Mouse (Mus musculus) liver, postnatal 0 days (tissue): ENCODE data around the gene Gm6803. TPM values are rescaled to one million over a fixed set of nuclear protein-coding genes. Genes with fewer than 3 reads are reported as not detected.
"Not testable (repeated sequence)": the region's sequence is repeated elsewhere in the genome, so short reads cannot be mapped to it uniquely, and the experiment has no call there.

Source experiments
- ATAC-seq: fragments of 200-750 bp; cut with Nextera tagmentation; 2 replicates; pipeline ENCODE4 v1.8.0; 2017; ENCODE audit warnings: mild to moderate bottlenecking, moderate library complexity
- DNase-seq: peaks from one replicate; pipeline ENCODE4 v3.0.0-alpha.2; 2016
- H3K27ac ChIP-seq: fragments of 300-500 bp; sonication (generic); 2 replicates; pipeline ENCODE4 v1.5.1; 2014; ENCODE audit warnings: antibody characterized with exemption, moderate library complexity, mild to moderate bottlenecking, low read depth
- H3K27me3 ChIP-seq: fragments of 300-500 bp; sonication (generic); 2 replicates; pipeline ENCODE4 v1.6.1; 2014; ENCODE audit warnings: low read length, control low read depth, mixed read lengths; ENCODE audit not compliant: insufficient read depth
- H3K36me3 ChIP-seq: fragments of 300-500 bp; sonication (generic); replicated peaks from 2 replicates; pipeline ENCODE4 v1.6.1; 2014; ENCODE audit warnings: mild to moderate bottlenecking, control low read depth, low read length, moderate library complexity, mixed read lengths; ENCODE audit not compliant: insufficient read depth
- H3K4me1 ChIP-seq: fragments of 300-500 bp; sonication (generic); 2 replicates; pipeline ENCODE4 v1.6.1; 2014; ENCODE audit warnings: antibody characterized with exemption, mild to moderate bottlenecking, control low read depth; ENCODE audit not compliant: insufficient read depth
- H3K4me2 ChIP-seq: fragments of 300-500 bp; sonication (generic); 2 replicates; pipeline ENCODE4 v1.6.1; 2014; ENCODE audit warnings: low read depth, mild to moderate bottlenecking, low read length, moderate library complexity, mixed read lengths
- H3K4me3 ChIP-seq: fragments of 300-500 bp; sonication (generic); 2 replicates; pipeline ENCODE4 v1.5.1; 2014; ENCODE audit warnings: low read depth, low read length
- H3K9ac ChIP-seq: fragments of 300-500 bp; sonication (generic); replicated peaks from 2 replicates; pipeline ENCODE4 v1.6.1; 2014; ENCODE audit warnings: mild to moderate bottlenecking, moderate library complexity
- H3K9me3 ChIP-seq: fragments of 300-500 bp; sonication (generic); 2 replicates; pipeline ENCODE4 v1.6.1; 2016; ENCODE audit warnings: mild to moderate bottlenecking, control low read depth, low read length, mixed read lengths
- CTCF ChIP-seq: sonication (generic); IDR thresholded peaks from 2 replicates; pipeline ENCODE4 v1.5.1; 2016; ENCODE audit warnings: antibody characterized with exemption, low read depth
- WGBS: fragments of 180-500 bp; shearing (Covaris S2); extraction: QIAGEN DNeasy Blood & Tissue Kit; methylation state at CpG from one replicate; pipeline ENCODE4 v1.1.7; 2014; ENCODE audit not compliant: insufficient replicate concordance; 5-methylcytosine and 5-hydroxymethylcytosine counted together
- polyA plus RNA-seq: library from polyadenylated mRNA; unstranded; fragments of >200 nt; fragmentation: Nextera tagmentation; extraction: Ambion mirVana; gene quantifications from 2 replicates; pipeline ENCODE4 v1.2.1, GENCODE M21; 2015

The Gm6803 gene
- polyA plus RNA-seq = not detected in 2 replicates

GRCm38 (mm10) chr12:88018671-88019070 is at the start of gene Gm6803:
Gene Gm6803 (minus strand): TSS chr12:88018771.
- not testable (repeated sequence) for H3K36me3 ChIP-seq, H3K27me3 ChIP-seq, H3K9me3 ChIP-seq, H3K9ac ChIP-seq, H3K4me1 ChIP-seq, ATAC-seq, DNase-seq, H3K27ac ChIP-seq, H3K4me2 ChIP-seq, H3K4me3 ChIP-seq
- WGBS = 45% methylated on average over 1 of the region's 2 CpGs

- H3K36me3 ChIP-seq, ATAC-seq: not testable (repeated sequence)
- WGBS = 64% methylated on average over 1 of the region's 1 CpGs
Observed at GRCm38 (mm10) chr12:88045226-88045625, 26.7 kb upstream of the Gm6803 start.

DNA sequence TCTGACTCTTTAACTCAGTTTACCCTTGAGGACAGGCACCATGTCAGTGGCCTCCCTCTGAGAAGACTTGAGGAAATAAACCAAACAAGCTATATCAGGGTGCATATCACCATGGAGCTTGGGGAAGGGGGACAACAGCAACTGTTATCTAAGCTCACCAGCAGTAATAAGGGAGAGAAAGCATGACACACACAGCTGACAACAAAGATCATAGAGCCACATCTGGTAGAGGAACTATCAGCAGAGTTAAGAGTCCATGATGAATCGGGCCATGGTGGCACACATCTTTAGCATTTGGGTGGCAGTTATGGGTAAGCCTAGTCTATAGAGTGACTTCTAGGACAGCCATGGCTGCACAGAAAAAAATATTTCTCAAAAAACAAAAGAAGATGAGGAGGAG is 21.1 kb upstream of the Gm6803 start:
- 80% methylated on average over 1 of the region's 1 CpGs for WGBS
- not testable (repeated sequence) for ATAC-seq, H3K27me3 ChIP-seq, H3K9ac ChIP-seq, H3K4me1 ChIP-seq, H3K4me3 ChIP-seq, H3K4me2 ChIP-seq, H3K9me3 ChIP-seq, DNase-seq, H3K36me3 ChIP-seq, H3K27ac ChIP-seq

More at GRCm38 (mm10) chr12:88045226-88045625, 26.7 kb upstream of the Gm6803 start:
- not testable (repeated sequence) for H3K4me1 ChIP-seq, DNase-seq, H3K4me3 ChIP-seq, H3K27ac ChIP-seq, H3K27me3 ChIP-seq, H3K9ac ChIP-seq, H3K4me2 ChIP-seq, H3K9me3 ChIP-seq

GRCm38 (mm10) chr12:88039062-88039461 is 20.5 kb upstream of the Gm6803 start:
- not testable (repeated sequence) for DNase-seq, H3K4me3 ChIP-seq, ATAC-seq, H3K9ac ChIP-seq, H3K36me3 ChIP-seq, H3K4me1 ChIP-seq, H3K27me3 ChIP-seq, H3K27ac ChIP-seq, H3K9me3 ChIP-seq, H3K4me2 ChIP-seq
- 0 out of 2 replicates have a peak, but pooled peaks have one; percentile 30 for TF ChIP-seq CTCF

GRCm38 (mm10) chr12:88032250-88032649 is 13.7 kb upstream of the Gm6803 start:
- 85% methylated on average over 5 of the region's 5 CpGs for WGBS
- H3K27me3 ChIP-seq, H3K4me1 ChIP-seq, H3K4me2 ChIP-seq, ATAC-seq, H3K36me3 ChIP-seq, H3K9me3 ChIP-seq, DNase-seq, H3K4me3 ChIP-seq, H3K9ac ChIP-seq, H3K27ac ChIP-seq: not testable (repeated sequence)

- not testable (repeated sequence) for H3K4me1 ChIP-seq, H3K27ac ChIP-seq, H3K36me3 ChIP-seq, H3K27me3 ChIP-seq, H3K4me2 ChIP-seq, ATAC-seq, H3K9ac ChIP-seq, H3K4me3 ChIP-seq, H3K9me3 ChIP-seq, DNase-seq
- 77% methylated on average over 1 of the region's 1 CpGs for WGBS
Observed at GRCm38 (mm10) chr12:88026704-88027103, 8.1 kb upstream of the Gm6803 start, which contains the start of gene Gm2056. Gene Gm2056 (plus strand): TSS chr12:88027004.

GRCm38 (mm10) chr12:88011548-88011947 is 7.0 kb downstream of the Gm6803 start, which contains the start of gene Gm2075:
Gene Gm2075 (plus strand): TSS chr12:88011848.
- not testable (repeated sequence) for H3K36me3 ChIP-seq, H3K27me3 ChIP-seq, H3K4me3 ChIP-seq, H3K4me2 ChIP-seq, H3K9ac ChIP-seq, H3K27ac ChIP-seq, DNase-seq, H3K9me3 ChIP-seq, ATAC-seq, H3K4me1 ChIP-seq
- no CpG with 5 or more reads among the region's 1 CpGs for WGBS

- H3K27me3 ChIP-seq, H3K27ac ChIP-seq, H3K9ac ChIP-seq, H3K36me3 ChIP-seq, DNase-seq, H3K4me3 ChIP-seq, H3K4me1 ChIP-seq, H3K9me3 ChIP-seq, H3K4me2 ChIP-seq: not testable (repeated sequence)
- peak; percentile 58 for ATAC-seq
- 45% methylated on average over 3 of the region's 3 CpGs for WGBS
Observed at GRCm38 (mm10) chr12:88004118-88004517, 14.5 kb downstream of the Gm6803 start.
